Mouse (Mus musculus) mouse trophoblast stem cell (cell line): ENCODE results near the gene Lxn.

Source experiments
- in situ Hi-C, 2 experiments: fragments of 300-500 bp; cut with MseI, MboI; formaldehyde crosslinking; loops; 2 replicates in 1 of 2; 3 replicates in 1 of 2; pipeline ENCODE4 v1.15.1; 2025

Lxn gene

DNA sequence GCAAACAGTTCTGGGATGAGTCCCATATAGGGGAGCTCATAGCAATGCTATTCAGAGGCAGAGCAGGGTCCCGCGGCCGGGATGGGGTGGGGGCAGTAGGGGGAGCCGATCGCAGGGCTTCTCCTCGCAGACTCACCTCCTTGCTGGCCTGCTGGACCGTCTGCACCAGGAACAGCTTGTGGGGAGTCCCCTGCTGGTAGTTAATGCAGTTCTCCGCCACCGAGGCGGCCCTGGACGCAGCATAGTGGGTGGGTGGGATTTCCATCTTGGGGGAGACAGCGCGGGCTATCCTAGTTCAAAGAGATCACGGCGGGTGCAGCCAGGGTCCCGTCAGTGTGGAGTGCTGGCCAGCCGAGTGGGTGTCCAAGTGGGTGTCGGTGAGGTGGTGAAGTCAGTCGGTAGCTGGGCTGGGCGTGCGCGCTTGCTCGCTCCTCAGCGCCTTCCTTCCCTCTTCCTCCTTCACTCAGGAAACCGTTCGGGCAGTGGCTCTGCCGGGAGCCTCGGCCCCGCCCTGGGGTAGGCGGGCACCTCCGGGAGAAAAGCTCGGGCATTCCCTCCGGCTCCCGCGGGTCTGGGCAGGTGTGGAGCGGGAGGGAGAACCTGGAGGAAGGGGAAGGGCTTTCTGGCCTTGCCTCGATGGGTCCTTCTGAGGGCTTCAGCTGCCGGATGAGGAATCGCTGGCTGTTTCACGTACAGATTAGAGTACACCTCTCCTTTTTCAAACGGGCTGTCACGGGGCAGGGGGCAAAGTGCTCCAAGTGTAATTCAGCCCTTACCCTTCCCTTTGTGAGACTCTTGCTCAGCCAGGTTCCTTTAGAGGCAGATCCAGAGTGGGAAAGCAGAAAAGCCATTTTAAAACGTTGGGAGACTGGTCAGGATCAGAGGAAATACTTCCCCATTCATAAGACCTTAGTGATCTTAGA lies at the start of gene Lxn:
TSS of gene Lxn (minus strand) at position 477 of the 923 bp plus-strand sequence.
- in situ Hi-C loops = no loop called here

DNA sequence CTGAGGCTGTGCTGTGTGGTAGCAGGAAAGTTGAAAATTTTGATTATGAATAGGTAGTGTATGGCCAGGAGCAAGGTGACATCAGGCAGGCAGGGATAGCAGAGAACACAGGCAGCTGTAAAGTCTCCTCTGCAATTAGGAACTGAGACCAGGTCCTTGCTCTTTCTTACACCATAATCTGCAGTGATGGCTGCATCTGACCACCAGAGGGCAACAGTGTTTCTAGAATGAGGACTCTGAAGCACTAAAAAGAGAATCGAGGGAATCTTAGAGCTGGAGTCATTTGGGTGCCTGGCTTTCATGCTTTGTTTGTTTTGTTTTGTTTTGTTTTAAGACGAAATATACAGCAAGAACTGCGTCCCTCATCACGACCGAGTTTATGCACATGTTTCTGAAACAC lies 49.1 kb upstream of the Lxn start:
- in situ Hi-C loops = loop anchor here (5.0 kb wide), 1 partner anchor 54 kb away; no protein-coding TSS in a partner anchor

DNA sequence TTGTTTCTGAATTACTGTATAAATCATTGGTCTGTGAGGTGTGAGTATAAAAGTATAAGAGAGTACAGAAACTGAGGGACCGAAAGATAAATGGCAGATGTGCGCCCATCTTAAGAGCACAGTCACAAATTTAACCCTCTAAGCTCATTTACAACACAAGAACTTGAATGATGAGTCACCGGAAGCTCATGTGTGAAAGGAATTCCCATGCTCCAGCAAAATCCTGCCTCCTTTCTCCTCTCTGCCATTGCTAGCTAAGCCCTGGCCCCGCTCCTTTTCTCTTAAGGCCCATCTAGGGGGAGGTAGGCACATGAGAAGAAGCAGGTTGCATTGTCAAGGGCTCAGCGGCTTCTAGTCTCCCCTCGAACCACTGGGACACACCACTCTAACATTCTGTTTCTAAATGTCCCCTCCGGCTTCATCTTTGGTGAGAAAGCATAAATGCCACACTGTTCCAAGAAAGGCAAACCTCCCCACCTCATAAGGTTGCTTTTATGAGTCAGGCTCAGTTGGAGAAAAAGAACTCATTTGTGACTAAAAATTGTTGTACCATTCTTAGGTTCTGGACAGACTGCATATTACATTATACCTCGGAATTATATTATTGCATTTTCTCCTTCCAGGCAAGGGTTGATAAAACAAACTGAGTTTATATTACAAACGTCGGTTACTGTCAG lies 44.6 kb upstream of the Lxn start:
- in situ Hi-C loops = no loop called here

DNA sequence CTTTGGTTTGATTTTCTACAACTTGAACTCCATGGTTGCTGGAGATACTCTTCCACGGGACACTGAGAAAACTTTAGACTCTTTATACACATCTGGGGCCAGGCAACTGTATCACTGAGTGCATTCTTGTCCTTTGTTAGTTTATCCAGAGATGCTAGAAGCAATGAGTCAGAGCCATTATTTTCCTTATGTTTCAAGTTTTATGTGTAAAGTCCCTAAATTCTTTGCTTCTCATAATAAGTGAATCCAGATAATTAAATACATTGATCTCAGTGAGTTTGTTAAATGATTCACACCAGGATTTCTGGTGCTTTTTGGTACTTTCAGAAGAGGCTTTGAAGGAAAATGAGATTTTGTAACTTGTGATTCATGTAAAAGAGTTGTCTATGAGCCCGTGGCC lies 41.6 kb upstream of the Lxn start:
- in situ Hi-C loops = no loop called here

DNA sequence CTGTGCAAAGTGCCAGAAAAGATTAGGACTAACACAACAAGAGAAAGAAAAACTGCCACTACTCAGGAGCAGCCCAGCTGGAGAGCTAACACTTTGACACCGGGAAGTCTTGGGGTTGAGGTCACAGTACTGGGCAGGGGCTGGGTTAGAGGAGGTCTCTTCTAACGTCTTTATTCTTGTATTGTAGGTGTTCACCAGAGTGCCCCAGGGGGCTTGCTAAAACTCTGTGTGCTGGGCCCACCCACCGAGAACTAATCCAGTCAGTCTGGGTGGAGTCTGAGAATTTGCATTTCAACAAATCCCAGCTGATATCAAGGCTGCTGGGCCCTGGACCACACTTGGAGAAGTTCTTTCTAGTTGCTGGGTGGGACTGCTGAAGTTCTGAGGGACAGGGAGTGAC lies 40.2 kb upstream of the Lxn start:
- in situ Hi-C loops = no loop called here

DNA sequence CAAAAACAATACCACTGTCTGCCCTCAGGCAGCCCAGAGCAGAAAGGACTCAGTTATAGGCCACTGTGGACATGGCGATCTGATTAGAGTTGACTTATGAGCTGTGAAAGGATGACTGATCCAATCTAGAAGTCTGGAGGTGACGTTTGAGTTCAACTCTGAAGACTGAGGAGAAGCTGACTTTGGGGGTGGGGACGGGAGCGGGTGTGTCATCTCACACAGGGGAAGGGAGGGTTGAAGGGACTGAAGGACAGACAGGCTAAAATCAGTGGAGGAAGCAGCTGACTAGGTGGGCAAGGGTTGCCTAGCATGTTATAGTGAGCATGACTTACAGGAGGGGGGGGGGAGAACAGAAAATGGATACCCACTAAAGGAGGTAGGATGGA lies 35.7 kb upstream of the Lxn start:
- in situ Hi-C loops = no loop called here

DNA sequence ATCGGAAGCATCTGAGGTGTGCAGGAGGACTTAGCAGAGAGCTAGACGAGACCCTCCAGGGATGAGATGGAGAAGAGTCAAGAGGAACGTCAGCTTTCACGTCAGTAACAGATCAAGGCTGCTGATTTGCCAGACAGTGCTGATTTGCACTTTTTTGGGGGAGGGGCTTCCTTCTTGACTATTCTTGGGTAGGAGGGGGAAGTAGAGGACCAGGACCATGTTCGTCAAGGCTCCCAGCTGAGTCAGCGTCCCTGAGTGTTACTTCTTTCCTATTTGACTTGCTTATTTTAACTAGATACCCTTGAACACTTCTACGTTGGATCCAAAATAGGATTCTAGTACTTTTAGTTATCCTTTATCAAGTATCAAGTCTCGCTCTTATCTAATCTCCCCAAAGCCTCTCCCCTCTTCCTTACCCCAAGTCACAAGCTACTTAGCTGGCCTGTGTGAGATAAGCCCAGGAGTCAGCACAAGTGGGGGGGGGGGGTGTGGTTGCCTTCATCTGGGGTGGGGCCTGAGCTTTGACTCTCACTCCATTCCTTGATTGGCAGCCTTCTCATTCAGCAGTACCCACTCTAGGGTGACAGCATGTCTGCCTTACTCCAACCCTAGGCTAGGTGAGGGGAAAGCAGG lies 35.2 kb upstream of the Lxn start:
- in situ Hi-C loops = no loop called here

DNA sequence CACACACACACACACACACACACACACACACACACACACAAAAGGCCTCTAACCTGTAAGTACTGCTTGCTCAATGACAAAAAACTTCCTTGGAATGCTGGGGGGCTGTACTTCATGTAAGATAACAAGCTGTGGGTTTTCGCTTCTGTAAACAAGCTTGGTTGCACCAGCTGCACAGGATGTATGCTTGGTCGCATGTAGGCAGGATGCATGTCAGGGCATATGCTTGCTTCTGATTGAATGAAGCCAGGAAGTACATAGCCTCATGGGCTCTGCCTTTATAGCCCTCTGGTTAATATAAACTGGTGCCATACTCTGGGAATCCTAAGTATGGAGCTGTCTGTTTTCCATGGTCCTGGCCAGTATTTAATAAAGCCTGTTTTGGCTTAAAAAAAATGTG lies 34.3 kb upstream of the Lxn start:
- in situ Hi-C loops = no loop called here

DNA sequence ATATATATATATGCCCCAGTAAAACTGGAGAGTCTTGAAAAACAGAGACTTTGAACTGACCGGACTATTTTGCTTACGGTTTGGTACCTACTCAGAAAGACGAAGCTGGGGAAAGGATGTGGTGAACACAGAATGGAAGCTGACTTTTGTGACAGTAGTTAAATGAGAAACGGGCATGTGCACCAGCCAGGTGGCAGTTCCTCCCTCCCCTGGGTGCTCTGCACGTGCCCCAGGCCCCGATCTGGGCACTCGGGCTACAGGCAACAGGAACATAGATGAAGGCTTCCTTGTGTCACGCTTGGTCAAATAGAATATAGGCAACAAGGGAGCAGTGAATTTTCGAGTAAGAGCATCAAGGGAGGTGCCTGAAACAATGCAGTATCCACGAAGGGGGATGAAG lies 32.6 kb upstream of the Lxn start:
- in situ Hi-C loops = no loop called here

DNA sequence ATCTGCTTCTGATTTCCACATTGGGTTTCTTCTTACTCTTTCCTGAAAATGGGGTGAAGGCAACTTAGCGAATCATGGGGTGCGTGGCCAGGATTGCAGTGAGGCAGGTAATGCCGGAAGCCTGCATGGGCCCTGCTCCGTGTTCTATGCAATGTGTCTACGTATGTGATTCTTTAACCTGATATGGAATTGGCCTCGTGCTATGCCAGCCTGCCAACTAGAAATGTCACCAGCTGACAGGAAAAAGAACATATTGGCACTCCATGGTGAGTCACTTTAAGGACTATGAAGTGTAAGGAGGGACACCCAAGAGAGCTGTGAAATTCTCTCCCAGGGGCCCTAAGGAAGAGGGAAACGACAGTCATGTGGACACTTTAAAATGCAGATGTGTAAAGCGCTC lies 29.4 kb upstream of the Lxn start:
- in situ Hi-C loops = no loop called here

DNA sequence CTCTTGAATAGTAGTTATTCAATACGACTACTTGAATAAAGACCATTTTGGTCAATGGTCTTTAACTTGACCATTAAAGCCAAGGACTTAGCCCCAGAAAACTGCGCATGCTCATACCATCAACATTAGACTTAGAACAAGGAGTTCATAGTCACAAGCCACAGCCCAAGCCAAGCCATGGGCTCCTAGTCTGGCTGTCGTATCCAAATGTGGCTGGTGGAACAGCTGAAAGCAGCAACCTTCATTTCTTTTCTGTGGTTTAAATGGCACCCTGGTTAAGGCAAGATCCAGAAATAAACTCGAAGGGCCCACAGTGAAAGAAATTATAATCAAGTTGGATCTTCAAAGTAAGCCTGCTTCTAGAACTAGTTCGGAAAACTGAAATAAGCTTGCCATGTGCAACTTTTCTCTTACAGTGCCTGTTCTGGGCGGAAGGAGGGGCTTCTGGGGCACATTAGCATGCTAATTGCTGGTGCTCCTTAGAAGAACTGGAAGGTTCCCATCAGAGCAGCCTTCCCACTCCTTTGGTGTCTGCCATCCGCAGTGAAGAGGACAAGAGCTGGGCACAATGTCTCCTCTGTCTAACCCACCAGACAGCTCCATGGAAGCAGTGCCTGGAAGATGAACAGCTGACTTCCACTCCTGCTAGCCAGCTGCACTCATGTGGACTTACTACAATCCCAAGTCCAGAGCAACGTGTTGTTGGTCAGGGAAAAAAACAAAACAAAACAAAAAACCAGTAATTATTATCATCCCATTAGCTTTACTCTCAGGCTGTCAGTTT lies 28.6 kb upstream of the Lxn start:
- in situ Hi-C loops = no loop called here

DNA sequence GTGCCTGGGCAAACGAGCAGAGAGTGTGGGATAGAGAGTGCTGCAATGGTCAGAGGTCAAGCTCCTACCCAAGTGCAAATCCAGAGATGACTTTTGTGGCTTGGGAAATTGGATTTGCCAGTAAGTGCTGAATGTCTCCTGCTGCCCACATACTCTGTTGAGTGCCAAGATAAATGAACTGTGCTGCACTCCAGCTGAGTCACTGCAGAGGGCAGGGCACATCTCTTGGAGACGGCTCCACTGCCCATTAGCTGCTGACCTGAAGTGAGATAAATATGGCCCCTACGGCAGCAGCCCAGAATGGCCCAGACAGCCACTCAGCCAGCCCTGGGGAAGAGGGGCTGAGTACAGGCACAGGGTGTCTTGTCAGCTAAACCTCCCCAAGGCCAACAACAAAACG lies 26.4 kb upstream of the Lxn start:
- in situ Hi-C loops = no loop called here

DNA sequence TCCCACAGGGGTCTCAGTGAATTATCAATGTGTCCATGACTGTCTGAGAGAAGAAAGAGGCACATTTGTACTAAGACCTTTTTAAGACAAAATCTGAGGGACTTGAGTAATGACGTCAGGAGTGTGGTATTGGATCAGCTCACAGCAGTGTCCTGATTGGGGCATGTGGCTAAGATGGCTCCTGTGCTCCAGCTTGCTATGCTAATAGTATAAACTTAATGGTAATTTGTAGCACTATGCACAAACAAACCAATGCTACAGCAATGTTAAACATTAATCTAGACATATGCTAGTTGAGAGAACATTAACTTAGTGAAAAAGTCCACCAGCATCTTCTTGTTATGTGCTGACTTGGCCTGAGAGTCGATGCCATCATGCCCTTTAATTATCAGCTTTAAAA lies 21.5 kb upstream of the Lxn start:
- in situ Hi-C loops = no loop called here

DNA sequence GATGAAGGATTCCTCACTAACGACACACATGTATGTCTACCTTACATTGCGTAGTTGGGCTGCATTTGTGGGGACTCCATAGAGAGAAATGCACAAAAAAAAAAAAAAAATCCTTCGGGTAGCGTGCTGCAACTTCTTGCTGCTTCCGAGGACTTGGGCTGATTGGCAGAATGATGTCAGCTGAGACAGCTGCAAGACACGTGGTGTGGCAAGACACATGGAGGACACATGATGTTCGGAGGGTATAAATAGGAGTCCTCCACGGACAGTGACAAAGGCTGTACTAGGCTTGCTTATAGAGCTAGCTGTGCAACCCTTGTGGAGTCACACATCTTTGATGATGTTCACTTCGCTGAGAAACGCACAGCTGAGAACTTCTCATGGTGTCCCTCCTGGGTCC lies 18.7 kb upstream of the Lxn start:
- in situ Hi-C loops = no loop called here

DNA sequence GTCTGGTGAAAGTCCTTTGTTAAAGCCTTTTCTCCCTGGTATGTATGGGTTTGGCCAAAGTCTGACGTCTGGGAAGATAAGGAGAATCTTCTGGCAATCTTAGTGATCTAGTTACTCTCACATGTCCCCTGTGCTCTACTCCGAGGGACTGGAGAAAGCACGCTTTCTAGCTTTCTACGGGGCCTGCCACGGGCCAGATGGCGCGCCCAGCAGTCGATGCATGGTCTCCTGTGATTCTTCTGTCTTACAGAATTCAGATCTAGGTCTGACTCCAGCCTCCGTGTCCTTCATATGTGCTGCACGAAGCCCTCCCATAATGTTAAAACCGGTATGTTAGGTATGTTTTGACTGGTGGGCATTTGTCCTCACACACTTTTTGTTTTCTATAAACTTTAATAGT lies 16.1 kb upstream of the Lxn start:
- in situ Hi-C loops = no loop called here

DNA sequence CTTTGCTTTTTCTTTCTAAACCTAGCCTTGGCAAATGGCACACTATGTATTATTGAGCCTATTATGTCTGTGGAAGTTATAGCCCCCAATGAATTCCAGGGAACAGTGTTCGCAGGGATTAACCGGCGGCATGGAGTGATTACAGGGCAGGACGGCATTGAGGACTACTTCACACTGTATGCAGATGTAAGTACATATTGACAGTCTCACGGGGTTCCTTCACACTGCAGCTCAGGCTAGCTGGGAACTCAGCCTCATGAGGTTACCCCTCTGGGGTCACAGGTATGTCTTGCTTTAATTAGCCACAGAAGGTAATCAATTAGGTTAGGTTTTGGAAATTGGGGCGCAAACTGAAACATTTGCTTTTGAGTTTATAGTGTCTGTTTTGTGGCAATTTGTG lies 9.7 kb upstream of the Lxn start:
- in situ Hi-C loops = no loop called here

DNA sequence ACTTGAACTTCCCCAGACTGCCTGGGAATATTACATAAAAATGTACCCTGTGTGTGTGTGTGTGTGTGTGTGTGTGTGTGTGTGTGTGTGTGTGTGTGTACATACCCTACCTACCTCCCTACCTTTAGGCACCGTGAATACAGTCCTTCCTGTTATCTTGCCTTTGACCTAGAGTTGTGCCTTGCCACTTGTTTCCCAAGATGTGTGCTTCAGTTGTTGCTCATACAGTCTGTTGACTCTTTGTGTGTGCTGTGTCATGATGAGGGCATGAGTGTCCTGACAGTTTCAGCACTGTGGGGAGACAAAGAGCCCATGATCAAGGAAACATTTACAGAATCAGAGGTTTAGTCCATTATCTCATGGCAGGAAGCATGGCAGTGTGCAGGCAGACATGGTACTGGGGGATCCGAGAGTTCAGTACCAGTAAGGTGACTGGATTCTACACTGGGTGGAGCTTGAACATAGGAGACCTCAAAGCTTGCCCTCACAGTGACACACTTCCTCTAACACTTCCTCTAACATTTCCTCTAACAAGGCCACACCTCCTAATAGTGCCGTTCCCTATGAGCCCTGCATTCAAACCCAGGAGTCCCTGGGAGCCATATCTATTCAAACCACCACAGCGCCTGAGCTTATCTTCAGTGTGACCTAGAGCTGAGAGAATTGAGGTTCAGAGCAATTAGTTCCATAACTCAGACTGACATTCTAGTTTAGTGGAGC lies 7.8 kb upstream of the Lxn start:
- in situ Hi-C loops = no loop called here

DNA sequence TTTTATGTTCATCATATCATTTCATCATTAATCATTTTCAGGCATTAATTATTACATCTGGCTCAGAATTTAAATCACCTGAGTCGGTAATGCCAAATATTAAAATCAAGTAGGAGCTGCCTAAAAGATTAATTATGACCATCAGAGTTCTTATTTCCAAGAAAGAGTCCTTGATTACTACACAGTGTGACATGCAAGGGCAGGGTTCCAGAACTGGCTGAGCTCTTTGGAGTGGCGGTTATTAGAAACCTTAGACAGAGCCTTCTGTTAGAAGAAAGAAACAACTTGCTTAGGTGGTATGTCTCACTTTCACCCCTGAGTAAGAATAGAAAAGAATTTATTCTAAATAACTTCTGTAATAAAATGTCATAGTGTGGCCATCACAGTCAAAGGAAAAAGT lies 3.6 kb upstream of the Lxn start:
- in situ Hi-C loops = no loop called here

DNA sequence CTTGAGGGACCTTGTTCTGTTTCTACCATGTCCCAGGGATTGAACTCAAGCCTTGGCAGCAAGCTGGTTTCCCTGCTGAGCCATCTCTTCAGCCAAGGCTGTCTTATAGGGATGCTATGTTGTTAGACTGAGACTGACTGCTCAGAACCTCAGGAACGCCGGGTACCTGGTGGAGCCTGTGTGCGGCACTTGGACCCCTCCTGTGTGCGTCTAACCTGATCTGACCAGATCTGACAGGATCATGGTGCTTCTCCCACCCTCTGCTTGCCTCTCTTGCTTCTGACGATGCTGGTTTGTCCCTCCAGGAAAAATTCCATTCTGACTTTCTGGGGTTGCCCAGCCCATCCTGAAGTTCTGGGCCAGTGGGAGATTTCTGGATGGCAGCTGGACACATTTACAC lies 2.9 kb upstream of the Lxn start:
- in situ Hi-C loops = no loop called here

DNA sequence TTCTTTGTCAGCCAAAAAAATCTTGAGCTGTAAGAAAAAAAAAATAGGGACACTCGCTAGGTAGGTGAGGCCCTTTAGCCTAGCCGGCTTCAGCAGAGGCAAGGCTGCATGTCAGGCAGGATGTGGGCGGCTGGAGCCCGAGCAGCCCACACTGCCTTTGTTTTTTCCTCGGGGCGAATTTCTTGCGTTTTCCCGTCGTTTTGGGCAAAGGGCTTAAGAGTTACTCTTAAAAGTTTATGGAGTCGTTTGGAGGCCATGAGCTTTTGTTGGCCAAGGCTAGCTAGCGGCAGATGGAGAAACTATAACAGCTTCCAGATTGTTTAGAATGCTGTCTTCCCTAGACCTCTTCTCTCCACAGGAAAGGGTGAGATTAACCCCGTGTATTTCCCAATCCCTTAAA lies 725 bp downstream of the Lxn start:
- in situ Hi-C loops = no loop called here

DNA sequence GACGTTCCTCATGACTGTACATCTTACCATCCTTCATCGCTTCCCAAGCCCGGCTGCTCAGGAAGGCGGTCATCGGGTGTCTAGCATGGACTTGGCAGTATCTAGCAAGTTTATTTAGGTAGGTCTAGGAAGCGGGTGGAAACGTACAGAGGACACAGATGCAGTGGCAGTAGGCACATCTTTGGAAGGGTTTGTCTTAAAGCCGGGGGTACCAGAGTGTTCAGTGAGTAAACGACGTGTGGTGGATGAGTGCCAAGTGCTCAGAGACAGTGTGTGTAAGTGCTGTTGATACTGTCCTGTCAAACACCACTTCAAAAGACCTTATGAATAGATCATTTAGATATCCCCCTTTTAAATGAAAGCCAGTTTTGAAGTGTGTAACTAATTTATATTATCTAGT lies 1.1 kb downstream of the Lxn start:
- in situ Hi-C loops = no loop called here
